Mouse (Mus musculus): ENCODE results near the gene Ak4. TPM values are rescaled to one million over a fixed set of nuclear protein-coding genes. Genes with fewer than 3 reads are reported as not detected.

The Ak4 gene
- total RNA-seq, 1 experiment = 48.1 TPM

GRCm38 (mm10) chr4:101511768-101512521 is 92.9 kb downstream of the Ak4 start:
- Histone ChIP-seq H3K4me1 (ENCODE audit: control insufficient read depth in 2 of 2, insufficient read depth in 2 of 2, low read length in 2 of 2, poor library complexity in 1 of 2) (peaks cover 4 to 5% of the 10 kb centered on the region in 2 experiments; a peak in 3 of 4 replicates), H3K27ac (ENCODE audit: insufficient read depth, low read depth, low read length, poor library complexity, severe bottlenecking) (no peak overlapping the region), H3K36me3 (ENCODE audit: control insufficient read depth, insufficient read depth, low read length, poor library complexity, severe bottlenecking) (no peaks in the 10 kb centered on the region), H3K4me3 (ENCODE audit: insufficient read depth in 1 of 2, low read depth in 1 of 2, low read length in 2 of 2, poor library complexity in 1 of 2, severe bottlenecking in 1 of 2) (no peak overlapping the region), H3K9me3 (ENCODE audit: control insufficient read depth, insufficient read depth, low read depth, low read length) (no peaks in the 10 kb centered on the region), H3K9ac (ENCODE audit: insufficient read depth, low read depth, low read length, poor library complexity, severe bottlenecking) (no peak overlapping the region)
- no peak for DNase-seq (ENCODE audit: low read depth, low spot score)
- TF ChIP-seq ZC3H11A (IDR thresholded peaks at IDR 0.05; ENCODE audit: borderline replicate concordance, low read depth, low read length) (no peak), HCFC1 (IDR thresholded peaks at IDR 0.05; ENCODE audit: borderline replicate concordance, insufficient read depth, low read length) (no peak), ZNF384 (IDR thresholded peaks at IDR 0.05; ENCODE audit: low read depth, low read length) (no peak), MAFK (IDR thresholded peaks at IDR 0.05; ENCODE audit: insufficient read depth, low read depth, low read length) (no peak), CHD2 (IDR thresholded peaks at IDR 0.05; ENCODE audit: low read depth, low read length) (no peak)
- in situ Hi-C loops (cut with MboI; ENCODE audit: low sequenced_read_pairs in 2 of 2, unreplicated experiment in 2 of 2) = no loop called here

DNA sequence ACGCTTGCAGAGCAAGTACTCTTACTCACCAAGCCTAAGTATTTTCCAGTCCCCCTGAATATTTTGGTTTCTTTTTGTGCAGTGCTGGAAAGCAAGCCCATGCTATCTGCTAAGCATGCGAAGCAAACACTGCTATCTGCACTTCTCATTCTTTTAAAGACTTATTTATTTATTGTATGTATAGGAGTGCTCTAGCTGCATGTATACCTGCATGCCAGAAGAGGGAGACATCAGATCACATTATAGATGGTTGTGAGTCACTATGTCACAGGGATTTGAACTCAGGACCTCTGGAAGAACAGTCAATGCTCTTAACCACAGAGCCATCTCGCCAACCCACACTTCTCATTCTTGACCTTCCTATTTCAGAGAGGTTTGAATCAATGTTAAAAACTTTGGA is 94.2 kb downstream of the Ak4 start:
- Histone ChIP-seq H3K9ac (ENCODE audit: insufficient read depth, low read depth, low read length, poor library complexity, severe bottlenecking) (no peak overlapping the region), H3K36me3 (ENCODE audit: control insufficient read depth, insufficient read depth, low read length, poor library complexity, severe bottlenecking) (no peaks in the 10 kb centered on the region), H3K27ac (ENCODE audit: insufficient read depth, low read depth, low read length, poor library complexity, severe bottlenecking) (no peak overlapping the region), H3K9me3 (ENCODE audit: control insufficient read depth, insufficient read depth, low read depth, low read length) (no peaks in the 10 kb centered on the region), H3K4me3 (ENCODE audit: insufficient read depth in 1 of 2, low read depth in 1 of 2, low read length in 2 of 2, poor library complexity in 1 of 2, severe bottlenecking in 1 of 2) (no peak overlapping the region), H3K4me1 (ENCODE audit: control insufficient read depth in 2 of 2, insufficient read depth in 2 of 2, low read length in 2 of 2, poor library complexity in 1 of 2) (peaks cover 2 to 4% of the 10 kb centered on the region in 2 experiments; a peak in 3 of 4 replicates)
- no peak for DNase-seq (ENCODE audit: low read depth, low spot score)
- in situ Hi-C loops (cut with MboI; ENCODE audit: low sequenced_read_pairs in 2 of 2, unreplicated experiment in 2 of 2) = no loop called here
- TF ChIP-seq CHD2 (IDR thresholded peaks at IDR 0.05; ENCODE audit: low read depth, low read length) (no peak), HCFC1 (IDR thresholded peaks at IDR 0.05; ENCODE audit: borderline replicate concordance, insufficient read depth, low read length) (no peak), ZNF384 (IDR thresholded peaks at IDR 0.05; ENCODE audit: low read depth, low read length) (no peak), MAFK (IDR thresholded peaks at IDR 0.05; ENCODE audit: insufficient read depth, low read depth, low read length) (no peak), ZC3H11A (IDR thresholded peaks at IDR 0.05; ENCODE audit: borderline replicate concordance, low read depth, low read length) (no peak)

DNA sequence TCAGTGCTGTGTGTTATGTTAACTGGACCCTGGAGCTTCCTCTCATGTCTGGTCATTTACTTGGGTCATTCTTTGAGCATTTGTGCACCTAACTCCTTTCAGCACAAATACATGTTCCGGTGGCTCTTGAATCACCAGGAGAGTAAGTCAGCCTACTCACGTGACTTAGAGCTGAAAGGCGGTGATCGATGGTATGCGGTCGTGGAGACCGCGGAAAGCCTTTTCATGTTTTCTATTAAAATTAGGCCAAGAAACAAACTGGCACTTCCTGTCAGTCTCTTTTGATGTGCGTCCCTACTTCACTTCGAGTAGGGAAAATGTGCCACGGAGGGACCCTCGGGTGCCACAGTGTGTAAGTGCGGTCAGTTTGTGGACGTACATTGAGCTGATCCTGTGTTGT is 96.8 kb downstream of the Ak4 start:
- no peak for TF ChIP-seq CHD2 (IDR thresholded peaks at IDR 0.05; ENCODE audit: low read depth, low read length)
- no peak for TF ChIP-seq ZC3H11A (IDR thresholded peaks at IDR 0.05; ENCODE audit: borderline replicate concordance, low read depth, low read length)
- no peak for TF ChIP-seq ZNF384 (IDR thresholded peaks at IDR 0.05; ENCODE audit: low read depth, low read length)
- TF ChIP-seq HCFC1 (IDR thresholded peaks at IDR 0.05; ENCODE audit: borderline replicate concordance, insufficient read depth, low read length) = no peak
- TF ChIP-seq MAFK (IDR thresholded peaks at IDR 0.05; ENCODE audit: insufficient read depth, low read depth, low read length) = no peak
- H3K4me3 ChIP-seq (ENCODE audit: insufficient read depth in 1 of 2, low read depth in 1 of 2, low read length in 2 of 2, poor library complexity in 1 of 2, severe bottlenecking in 1 of 2) = no peak overlapping the region
- no peaks in the 10 kb centered on the region for H3K4me1 ChIP-seq (ENCODE audit: control insufficient read depth in 2 of 2, insufficient read depth in 2 of 2, low read length in 2 of 2, poor library complexity in 1 of 2)
- no peaks in the 10 kb centered on the region for H3K9me3 ChIP-seq (ENCODE audit: control insufficient read depth, insufficient read depth, low read depth, low read length)
- no peaks in the 10 kb centered on the region for H3K36me3 ChIP-seq (ENCODE audit: control insufficient read depth, insufficient read depth, low read length, poor library complexity, severe bottlenecking)
- in situ Hi-C loops (cut with MboI; ENCODE audit: low sequenced_read_pairs in 2 of 2, unreplicated experiment in 2 of 2) = no loop called here
- no peak overlapping the region for H3K27ac ChIP-seq (ENCODE audit: insufficient read depth, low read depth, low read length, poor library complexity, severe bottlenecking)
- no peak overlapping the region for H3K9ac ChIP-seq (ENCODE audit: insufficient read depth, low read depth, low read length, poor library complexity, severe bottlenecking)
- no peak for DNase-seq (ENCODE audit: low read depth, low spot score)

Other genes with a start within 250 kb of the Ak4 start
- gene Jak1, start 154.0 kb upstream of the Ak4 start, total RNA-seq (2012; rRNA removed) = 17.0 and 22.5 TPM in 2 replicates
- gene Dnajc6, start 77.4 kb downstream of the Ak4 start, total RNA-seq (2012; rRNA removed) = 7.2 and 10.1 TPM in 2 replicates
- gene Leprot, start 228.4 kb downstream of the Ak4 start, total RNA-seq (2012; rRNA removed) = 81.6 and 111 TPM in 2 replicates

Data from ES-E14 (cell line).